Mouse (Mus musculus) olfactory bulb, adult 2 months (tissue): ENCODE results near the gene Snx6.

Experiments used
- CTCF ChIP-seq: fragments of 200-500 bp; IDR thresholded peaks from 2 replicates; pipeline ENCODE4 v1.5.1; 2012; ENCODE audit warnings: low read depth, mild to moderate bottlenecking, low read length, moderate library complexity; ENCODE audit not compliant: insufficient read depth
- POLR2A ChIP-seq: fragments of 200-500 bp; IDR thresholded peaks from 2 replicates; pipeline ENCODE4 v1.6.1; 2012; ENCODE audit warnings: mild to moderate bottlenecking, low read depth, low read length, moderate library complexity; ENCODE audit not compliant: insufficient read depth

DNA sequence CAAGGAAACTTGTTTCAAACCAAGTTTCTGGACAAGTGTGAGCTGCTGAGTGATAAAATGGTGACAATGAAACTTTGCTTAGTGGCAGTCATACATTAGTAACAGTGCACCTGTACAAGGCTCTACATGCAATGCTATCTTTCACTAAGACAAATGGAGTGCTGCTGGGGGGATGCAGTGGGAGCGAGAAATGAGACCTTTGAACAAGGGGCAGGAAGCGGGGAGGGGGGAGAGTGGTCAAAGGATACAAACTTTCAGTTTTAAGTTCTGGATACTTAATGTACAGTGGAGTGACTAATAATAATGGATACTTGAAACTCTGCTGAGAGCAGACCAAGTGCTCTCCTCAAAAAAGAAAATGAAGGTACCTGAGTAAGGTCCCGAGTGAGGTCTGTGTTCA lies 1.1 kb downstream of the Snx6 start:
- no peak for TF ChIP-seq POLR2A
- no peak for TF ChIP-seq CTCF
